Mouse (Mus musculus) layer of hippocampus, adult 11-12 months (tissue): ENCODE results near the gene Morc4.
A peak's percentile ranks its signal among the peaks of the same experiment; 100 is the strongest.

Source experiments
- DNase-seq: peaks from one replicate; pipeline ENCODE4 v3.0.0; 2022; ENCODE audit warnings: low spot score

Gene Morc4

GRCm38 (mm10) chrX:139805918-139806317 is 65.6 kb downstream of the Morc4 start:
- DNase-seq: no peak

- no peak for DNase-seq
Measured at GRCm38 (mm10) chrX:139803028-139803427, 68.4 kb downstream of the Morc4 start.

- no peak for DNase-seq
Measured at GRCm38 (mm10) chrX:139800406-139800878, 71.0 kb downstream of the Morc4 start, which contains the start of gene Cldn2. Gene Cldn2 (plus strand): TSS chrX:139800828.

- no peak for DNase-seq
Measured at GRCm38 (mm10) chrX:139799953-139800352, 71.5 kb downstream of the Morc4 start.

GRCm38 (mm10) chrX:139797875-139798274 is 73.6 kb downstream of the Morc4 start:
- no peak for DNase-seq

GRCm38 (mm10) chrX:139796037-139796436 is 75.4 kb downstream of the Morc4 start:
- no peak for DNase-seq

- DNase-seq: no peak
Measured at GRCm38 (mm10) chrX:139794072-139794845, 77.2 kb downstream of the Morc4 start.

GRCm38 (mm10) chrX:139785764-139786163 is 85.7 kb downstream of the Morc4 start:
- no peak for DNase-seq

GRCm38 (mm10) chrX:139783045-139783422 is 88.4 kb downstream of the Morc4 start:
- no peak for DNase-seq

GRCm38 (mm10) chrX:139782278-139783044 is 89.0 kb downstream of the Morc4 start, which contains the start of gene Ripply1:
Gene Ripply1 (minus strand): TSS chrX:139782353.
- DNase-seq: no peak

- no peak for DNase-seq
Measured at GRCm38 (mm10) chrX:139781563-139781962, 89.9 kb downstream of the Morc4 start.

GRCm38 (mm10) chrX:139780988-139781387 is 90.5 kb downstream of the Morc4 start:
- DNase-seq: no peak

GRCm38 (mm10) chrX:139779401-139779800 is 92.1 kb downstream of the Morc4 start:
- DNase-seq: no peak

- no peak for DNase-seq
Measured at GRCm38 (mm10) chrX:139778886-139779285, 92.6 kb downstream of the Morc4 start.

GRCm38 (mm10) chrX:139777357-139777756 is 94.1 kb downstream of the Morc4 start:
- no peak for DNase-seq

GRCm38 (mm10) chrX:139775084-139775612 is 96.3 kb downstream of the Morc4 start:
- DNase-seq: no peak

GRCm38 (mm10) chrX:139774309-139775083 is 97.0 kb downstream of the Morc4 start:
- DNase-seq: peak; percentile 15
